Mouse (Mus musculus): Measurements from ENCODE around the gene Oxct1. TPM values are rescaled to one million over a fixed set of nuclear protein-coding genes. Genes with fewer than 3 reads are reported as not detected.

The Oxct1 gene
- 100 to 1,000 TPM; 266 to 585 TPM for total RNA-seq (2021)
- long read RNA-seq, experiment 1, transcript Oxct1-201 (17 exons, 3,527 nt) = major isoform, 760 of 848 reads
- long read RNA-seq, experiment 1, partial matches to known transcripts = 67 of 848 reads
- long read RNA-seq, experiment 1, other reads (novel, unspliced or antisense) = 20 of 848 reads
- long read RNA-seq, experiment 2, transcript Oxct1-201 (17 exons, 3,527 nt) = major isoform, 778 of 871 reads
- long read RNA-seq, experiment 2, partial matches to known transcripts = 50 of 871 reads
- long read RNA-seq, experiment 2, other reads (novel, unspliced or antisense) = 43 of 871 reads

DNA sequence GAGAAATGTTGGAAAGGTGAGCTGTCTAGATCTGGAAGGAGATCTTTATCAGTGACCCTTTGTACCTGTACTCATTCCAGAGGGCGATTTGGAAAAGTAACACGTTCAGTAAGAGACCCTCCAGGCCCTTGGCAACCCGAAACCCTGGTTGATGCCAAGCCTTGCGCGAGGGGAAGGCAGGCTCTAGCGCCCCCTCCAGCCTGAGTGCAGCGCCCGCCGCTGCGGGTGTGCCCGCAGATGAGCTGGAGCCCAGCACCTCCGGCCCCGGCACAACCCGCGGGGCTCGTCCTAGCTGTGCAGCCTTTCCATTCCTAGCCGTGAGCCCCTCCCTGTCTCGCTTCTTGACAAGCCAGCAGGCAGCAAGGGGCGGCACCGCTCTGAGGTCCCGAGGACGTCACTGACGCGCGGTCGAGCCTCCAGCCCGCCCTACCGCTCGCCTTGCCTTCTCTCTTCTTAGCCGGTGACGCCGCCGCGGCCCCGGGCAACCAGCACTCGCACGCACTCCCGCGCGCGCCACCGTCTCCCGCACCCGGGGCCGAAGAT is at the start of gene Oxct1:
TSS of gene Oxct1 (plus strand) at position 153 of the 543 bp plus-strand sequence.
- peak; percentile 94 for DNase-seq
- Histone ChIP-seq H3K27ac (peak within 1 kb of the TSS; percentile 96), H3K4me3 (peak within 1 kb of the TSS; percentile 92)
- intact Hi-C loops (cut with DNase I) = loop anchor here (5.0 kb wide), 1 partner anchor 64 kb away; no protein-coding TSS in a partner anchor
- peak; percentile 84 for TF ChIP-seq CTCF (IDR thresholded peaks at IDR 0.05)

DNA sequence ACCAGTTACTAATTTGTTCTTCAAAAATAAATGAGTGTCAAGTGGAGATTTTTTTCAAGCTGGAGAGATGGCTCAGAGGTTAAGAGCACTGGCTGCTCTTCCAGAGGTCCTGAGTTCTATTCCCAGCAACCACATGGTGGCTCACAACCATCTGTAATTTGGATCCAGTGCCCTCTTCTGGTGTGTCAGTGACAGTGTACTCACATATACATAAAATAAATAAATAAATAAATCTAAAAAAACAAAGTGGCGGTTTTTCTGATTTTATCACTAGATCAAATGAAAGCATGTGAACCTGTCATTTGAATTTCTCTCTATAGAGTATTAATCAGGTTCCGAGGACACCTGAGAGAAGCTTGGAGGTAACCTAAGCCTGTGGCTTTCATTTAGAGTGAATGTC is 47.9 kb upstream of the Oxct1 start:
- TF ChIP-seq CTCF (IDR thresholded peaks at IDR 0.05) = peak; percentile 40
- Histone ChIP-seq H3K4me3 (peak overlapping the region; percentile 92), H3K27ac (peak overlapping the region; percentile 99; the same call in 1 of the 2 replicates)
- intact Hi-C loops (cut with DNase I) = no loop called here
- DNase-seq = no peak

DNA sequence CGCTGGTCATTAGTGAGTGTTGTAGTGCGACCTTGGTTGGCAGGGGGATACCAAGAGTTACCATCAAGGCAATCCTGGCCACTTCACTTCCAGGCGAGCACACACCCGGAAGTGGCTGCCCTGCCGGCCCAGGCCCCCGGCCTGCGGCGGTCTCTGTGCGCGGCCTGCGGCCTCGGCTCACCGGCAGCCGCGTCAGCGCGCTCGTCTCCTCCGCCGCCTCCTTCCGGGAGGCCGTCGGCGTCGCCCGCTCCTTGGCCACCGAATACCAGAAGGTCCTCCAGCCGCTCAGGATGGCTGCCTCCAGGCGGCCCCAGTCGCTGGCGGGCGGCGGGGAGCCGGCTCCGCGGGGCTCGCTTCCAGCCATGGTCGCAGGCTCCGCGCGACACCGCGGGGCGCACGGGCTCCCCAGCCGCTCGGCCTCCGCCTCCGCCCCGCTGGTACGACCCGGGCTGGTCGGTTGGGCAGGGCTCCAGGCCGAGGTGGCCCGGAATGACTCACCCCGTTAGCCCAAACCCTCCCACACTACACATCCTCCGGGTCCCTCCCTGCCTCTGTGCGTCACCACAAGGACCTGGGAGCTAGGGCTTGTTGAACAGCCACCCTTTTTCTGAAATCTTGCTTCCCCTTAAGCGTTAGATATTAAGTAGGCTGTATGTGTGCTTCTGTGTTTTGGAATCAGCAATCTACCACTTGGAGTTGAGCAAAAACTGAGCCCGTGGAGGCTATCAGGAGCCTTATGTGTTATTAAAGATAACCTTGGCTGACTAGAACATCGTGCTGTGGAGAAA is 46.9 kb upstream of the Oxct1 start, which contains the start of gene Fbxo4:
TSS of gene Fbxo4 (minus strand) at position 513 of the 788 bp plus-strand sequence.
- Histone ChIP-seq H3K4me3 (peak within 1 kb of the TSS; percentile 92), H3K27ac (peak within 1 kb of the TSS; percentile 99)
- peak; percentile 94 for DNase-seq
- intact Hi-C loops (cut with DNase I) = loop anchor here (1.0 kb wide), 1 partner anchor 16 kb away; the partner anchor contains the start of gene AW549877
- peak; percentile 34 for TF ChIP-seq CTCF (IDR thresholded peaks at IDR 0.05)

DNA sequence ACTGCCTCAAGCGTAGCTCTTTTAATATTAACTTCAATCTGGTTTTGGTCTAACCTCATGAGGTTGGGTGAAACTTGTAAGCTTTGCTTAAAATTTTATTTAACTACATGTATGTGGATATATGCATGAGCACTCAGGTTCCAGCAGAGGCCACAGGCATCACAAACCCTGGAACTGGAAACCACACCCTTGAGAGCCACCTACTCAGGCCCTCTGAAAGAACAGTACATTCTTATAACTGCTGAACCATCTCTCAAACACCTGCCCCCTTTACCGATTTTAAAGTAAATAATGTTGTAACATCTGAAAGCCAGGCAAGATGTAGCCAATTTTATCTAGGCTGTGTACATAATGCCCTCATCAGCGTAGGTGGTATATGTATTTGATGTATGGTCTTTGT is 46.3 kb upstream of the Oxct1 start:
- Histone ChIP-seq H3K27ac (peak overlapping the region; percentile 99), H3K4me3 (peak overlapping the region; percentile 92)
- TF ChIP-seq CTCF (IDR thresholded peaks at IDR 0.05) = no peak
- intact Hi-C loops (cut with DNase I) = loop anchor here (1.0 to 10.0 kb wide), 2 partner anchors 15 to 65 kb away; partner anchors contain the start of gene AW549877
- DNase-seq = no peak

- intact Hi-C loops (cut with DNase I) = loop anchor here (10.0 kb wide), 1 partner anchor 62 kb away; no protein-coding TSS in a partner anchor
- Histone ChIP-seq H3K4me3 (no peak overlapping the region), H3K27ac (no peak overlapping the region)
- no peak for DNase-seq
- no peak for TF ChIP-seq CTCF (IDR thresholded peaks at IDR 0.05)
Measured at GRCm38 (mm10) chr15:3982732-3983131, 43.5 kb upstream of the Oxct1 start.

DNA sequence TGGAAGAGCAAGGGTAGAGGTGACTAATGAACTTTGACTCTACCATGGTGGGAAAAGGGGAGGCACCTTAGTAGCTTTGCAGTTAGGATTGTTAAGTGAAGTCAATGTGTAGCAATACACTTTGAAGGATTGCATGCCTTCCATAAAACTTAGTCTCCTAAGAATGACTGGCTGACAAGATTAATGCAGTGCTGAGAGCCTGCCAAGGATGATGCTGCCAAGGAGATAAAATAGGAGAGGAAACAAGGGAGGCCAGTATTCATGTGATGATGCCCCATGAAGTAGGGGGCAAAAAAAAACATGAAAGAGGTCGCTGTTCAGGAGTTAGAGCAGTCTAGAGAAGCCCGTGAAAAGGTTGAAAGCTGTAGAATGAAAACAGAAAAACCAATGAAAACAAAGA is 41.3 kb upstream of the Oxct1 start:
- no peak overlapping the region for H3K4me3 ChIP-seq
- H3K27ac ChIP-seq = no peak overlapping the region
- no peak for DNase-seq
- intact Hi-C loops (cut with DNase I) = loop anchor here (10.0 kb wide), 1 partner anchor 60 kb away; no protein-coding TSS in a partner anchor
- no peak for TF ChIP-seq CTCF (IDR thresholded peaks at IDR 0.05)

DNA sequence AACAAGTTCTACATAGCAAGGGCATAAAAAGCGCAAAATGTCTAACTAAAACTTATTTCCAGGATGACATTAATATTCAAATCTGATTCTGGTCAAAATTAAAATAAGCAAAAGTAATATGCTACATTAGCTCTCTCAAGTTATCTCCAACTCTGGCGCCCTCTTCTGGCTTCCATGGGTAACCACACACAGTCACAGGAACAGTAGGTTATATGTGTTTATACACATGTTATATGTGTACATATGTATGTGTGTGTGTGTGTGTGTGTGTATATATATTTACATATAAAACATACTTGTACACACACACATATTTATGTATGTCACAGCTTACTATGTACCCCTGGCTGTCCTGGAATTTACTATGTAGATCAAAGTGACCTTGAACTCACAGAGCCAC is 38.2 kb upstream of the Oxct1 start:
- no peak overlapping the region for H3K27ac ChIP-seq
- intact Hi-C loops (cut with DNase I) = loop anchor here (10.0 kb wide), 1 partner anchor 57 kb away; no protein-coding TSS in a partner anchor
- DNase-seq = peak; percentile 34
- no peak overlapping the region for H3K4me3 ChIP-seq
- TF ChIP-seq CTCF (IDR thresholded peaks at IDR 0.05) = peak; percentile 73

- intact Hi-C loops (cut with DNase I) = loop anchor here (1.0 kb wide), 1 partner anchor 16 kb away; the partner anchor contains the start of gene Fbxo4
- TF ChIP-seq CTCF (IDR thresholded peaks at IDR 0.05) = no peak
Measured at GRCm38 (mm10) chr15:3994852-3995447, 31.2 kb upstream of the Oxct1 start.

GRCm38 (mm10) chr15:3995448-3996266 is 30.5 kb upstream of the Oxct1 start, which contains the start of gene AW549877:
Gene AW549877, minus strand, starts transcription at chr15:3995744.
- intact Hi-C loops (cut with DNase I) = loop anchor here (1.0 kb wide), 2 partner anchors 16 to 32 kb away; partner anchors contain the start of gene Fbxo4
- TF ChIP-seq CTCF (IDR thresholded peaks at IDR 0.05) = no peak; the same call in 1 of the 2 replicates
- Histone ChIP-seq H3K27ac (peak within 1 kb of the TSS; percentile 100), H3K4me3 (peak within 1 kb of the TSS; percentile 90)
- peak; percentile 100 for DNase-seq

More at GRCm38 (mm10) chr15:3994852-3995447, 31.2 kb upstream of the Oxct1 start:
- DNase-seq = no peak
- H3K27ac ChIP-seq = peak overlapping the region; percentile 100
- H3K4me3 ChIP-seq = peak overlapping the region; percentile 90

GRCm38 (mm10) chr15:3996267-3997010 is 29.7 kb upstream of the Oxct1 start:
- Histone ChIP-seq H3K27ac (peak overlapping the region; percentile 100), H3K4me3 (peak overlapping the region; percentile 90)
- TF ChIP-seq CTCF (IDR thresholded peaks at IDR 0.05) = no peak
- intact Hi-C loops (cut with DNase I) = loop anchor here (1.0 kb wide), 1 partner anchor 31 kb away; no protein-coding TSS in a partner anchor
- no peak for DNase-seq
